Mouse (Mus musculus): ENCODE data around the gene Tmem151a. TPM values are rescaled to one million over a fixed set of nuclear protein-coding genes. Genes with fewer than 3 reads are reported as not detected.
"Not testable (repeated sequence)": the region's sequence is repeated elsewhere in the genome, so short reads cannot be mapped to it uniquely, and the experiment has no call there.

Gene Tmem151a
- polyA plus RNA-seq, 1 experiment from 2014 or later, result 4.8 TPM

GRCm38 (mm10) chr19:5093481-5094242 is 8.3 kb upstream of the Tmem151a start:
- Histone ChIP-seq H3K4me2 (no peak overlapping the region), H3K9ac (peak overlapping the region; percentile 17; the same call in 1 of the 2 replicates), H3K9me3 (no peaks in the 10 kb centered on the region), H3K27ac (replicated peaks) (no peak overlapping the region), H3K27me3 (replicated peaks) (peaks cover 15% of the 10 kb centered on the region; the same call in 1 of the 2 replicates), H3K4me3 (no peak overlapping the region), H3K4me1 (peaks cover 59% of the 10 kb centered on the region), H3K36me3 (peaks cover 42% of the 10 kb centered on the region)
- ATAC-seq (ENCODE audit: extremely low read depth, insufficient number of reproducible peaks, low FRiP score, low TSS enrichment), result no peak; the same call in 1 of the 2 replicates
- WGBS, result 70% methylated on average over 12 of the region's 12 CpGs

GRCm38 (mm10) chr19:5092083-5092482 is 6.8 kb upstream of the Tmem151a start:
- H3K9me3 ChIP-seq, result no peaks in the 10 kb centered on the region
- no peak overlapping the region for H3K27ac ChIP-seq (replicated peaks)
- ATAC-seq (ENCODE audit: extremely low read depth, insufficient number of reproducible peaks, low FRiP score, low TSS enrichment), result no peak
- peaks cover 10% of the 10 kb centered on the region; the same call in 1 of the 2 replicates for H3K27me3 ChIP-seq (replicated peaks)
- peaks cover 50% of the 10 kb centered on the region for H3K4me1 ChIP-seq
- 81% methylated on average over 10 of the region's 10 CpGs for WGBS
- H3K9ac ChIP-seq, result no peak overlapping the region
- H3K4me3 ChIP-seq, result no peak overlapping the region
- H3K36me3 ChIP-seq, result peaks cover 42% of the 10 kb centered on the region
- H3K4me2 ChIP-seq, result no peak overlapping the region

- Histone ChIP-seq H3K4me3 (peak overlapping the region; percentile 89), H3K9ac (peak overlapping the region; percentile 93)
- 81% methylated on average over 4 of the region's 4 CpGs for WGBS
These were observed 4.0 kb upstream of the Tmem151a start for GRCm38 (mm10) chr19:5089324-5089723.

GRCm38 (mm10) chr19:5087884-5088728 is 2.8 kb upstream of the Tmem151a start, which contains the start of gene Yif1a:
Gene Yif1a (plus strand): TSS chr19:5088538.
- Histone ChIP-seq H3K27me3 (replicated peaks) (peaks cover 38% of the 10 kb centered on the region), H3K9me3 (no peaks in the 10 kb centered on the region), H3K4me1 (peaks cover 27% of the 10 kb centered on the region), H3K27ac (replicated peaks) (peak within 1 kb of the TSS; percentile 79), H3K36me3 (peaks cover 37% of the 10 kb centered on the region), H3K9ac (peak within 1 kb of the TSS; percentile 93), H3K4me3 (peak within 1 kb of the TSS; percentile 89), H3K4me2 (peak within 1 kb of the TSS; percentile 82)
- under 1% methylated on average over 58 of the region's 58 CpGs for WGBS
- ATAC-seq (ENCODE audit: extremely low read depth, insufficient number of reproducible peaks, low FRiP score, low TSS enrichment), result peak; percentile 79

More at GRCm38 (mm10) chr19:5089324-5089723, 4.0 kb upstream of the Tmem151a start:
- Histone ChIP-seq H3K4me2 (peak overlapping the region; percentile 82), H3K36me3 (peaks cover 42% of the 10 kb centered on the region), H3K27ac (replicated peaks) (no peak overlapping the region), H3K27me3 (replicated peaks) (peaks cover 26% of the 10 kb centered on the region), H3K9me3 (no peaks in the 10 kb centered on the region), H3K4me1 (peaks cover 36% of the 10 kb centered on the region)
- no peak for ATAC-seq (ENCODE audit: extremely low read depth, insufficient number of reproducible peaks, low FRiP score, low TSS enrichment)

- WGBS, result 51% methylated on average over 4 of the region's 4 CpGs
- Histone ChIP-seq H3K27me3 (replicated peaks) (peaks cover 53% of the 10 kb centered on the region), H3K4me1 (peaks cover 27% of the 10 kb centered on the region), H3K36me3 (peaks cover 21% of the 10 kb centered on the region)
- not testable (repeated sequence) for H3K9ac ChIP-seq; H3K4me2 ChIP-seq; H3K27ac ChIP-seq (replicated peaks); H3K4me3 ChIP-seq; ATAC-seq (ENCODE audit: extremely low read depth, insufficient number of reproducible peaks, low FRiP score, low TSS enrichment); H3K9me3 ChIP-seq
These were observed 1.2 kb upstream of the Tmem151a start for GRCm38 (mm10) chr19:5086533-5086932.

- ATAC-seq (ENCODE audit: extremely low read depth, insufficient number of reproducible peaks, low FRiP score, low TSS enrichment), result no peak
- WGBS, result 2% methylated on average over 15 of the region's 15 CpGs
- H3K4me2 ChIP-seq, result peak overlapping the region; percentile 89
- H3K9me3 ChIP-seq, result no peaks in the 10 kb centered on the region
- peaks cover 71% of the 10 kb centered on the region for H3K27me3 ChIP-seq (replicated peaks)
- H3K4me1 ChIP-seq, result peaks cover 27% of the 10 kb centered on the region
- H3K27ac ChIP-seq (replicated peaks), result no peak overlapping the region; the same call in 1 of the 2 replicates
- H3K4me3 ChIP-seq, result peak overlapping the region; percentile 62
- peak overlapping the region; percentile 78 for H3K9ac ChIP-seq
- H3K36me3 ChIP-seq, result peaks cover 4% of the 10 kb centered on the region
These were observed 542 bp downstream of the Tmem151a start for GRCm38 (mm10) chr19:5084834-5085144.

- no peak overlapping the region for H3K27ac ChIP-seq (replicated peaks)
- peaks cover 75% of the 10 kb centered on the region for H3K27me3 ChIP-seq (replicated peaks)
- H3K4me2 ChIP-seq, result peak overlapping the region; percentile 89; the same call in 1 of the 2 replicates
- peak overlapping the region; percentile 62 for H3K4me3 ChIP-seq
- H3K4me1 ChIP-seq, result peaks cover 23% of the 10 kb centered on the region
- 53% methylated on average over 3 of the region's 3 CpGs for WGBS
- ATAC-seq (ENCODE audit: extremely low read depth, insufficient number of reproducible peaks, low FRiP score, low TSS enrichment), result no peak
- H3K9ac ChIP-seq, result no peak overlapping the region
- H3K9me3 ChIP-seq, result no peaks in the 10 kb centered on the region
- no peaks in the 10 kb centered on the region; the same call in 1 of the 2 replicates for H3K36me3 ChIP-seq
These were observed 1.1 kb downstream of the Tmem151a start for GRCm38 (mm10) chr19:5083961-5084833.

GRCm38 (mm10) chr19:5082596-5082995 is 2.7 kb downstream of the Tmem151a start:
- H3K4me2 ChIP-seq, result no peak overlapping the region
- peaks cover 78% of the 10 kb centered on the region for H3K27me3 ChIP-seq (replicated peaks)
- H3K9ac ChIP-seq, result no peak overlapping the region
- H3K36me3 ChIP-seq, result no peaks in the 10 kb centered on the region
- no peak overlapping the region for H3K27ac ChIP-seq (replicated peaks)
- 55% methylated on average over 24 of the region's 24 CpGs for WGBS
- ATAC-seq (ENCODE audit: extremely low read depth, insufficient number of reproducible peaks, low FRiP score, low TSS enrichment), result no peak
- no peaks in the 10 kb centered on the region for H3K9me3 ChIP-seq
- peaks cover 17% of the 10 kb centered on the region for H3K4me1 ChIP-seq
- no peak overlapping the region for H3K4me3 ChIP-seq

GRCm38 (mm10) chr19:5082005-5082404 is 3.3 kb downstream of the Tmem151a start:
- Histone ChIP-seq H3K4me2 (no peak overlapping the region), H3K9ac (no peak overlapping the region), H3K36me3 (no peaks in the 10 kb centered on the region), H3K4me3 (no peak overlapping the region), H3K27ac (replicated peaks) (no peak overlapping the region), H3K9me3 (no peaks in the 10 kb centered on the region), H3K4me1 (peaks cover 12% of the 10 kb centered on the region; the same call in 1 of the 2 replicates), H3K27me3 (replicated peaks) (peaks cover 78% of the 10 kb centered on the region)
- 54% methylated on average over 18 of the region's 18 CpGs for WGBS
- no peak for ATAC-seq (ENCODE audit: extremely low read depth, insufficient number of reproducible peaks, low FRiP score, low TSS enrichment)

- no peaks in the 10 kb centered on the region for H3K36me3 ChIP-seq
- no peak overlapping the region for H3K27ac ChIP-seq (replicated peaks)
- no peak overlapping the region for H3K9ac ChIP-seq
- no peak overlapping the region for H3K4me2 ChIP-seq
- ATAC-seq (ENCODE audit: extremely low read depth, insufficient number of reproducible peaks, low FRiP score, low TSS enrichment), result no peak
- H3K27me3 ChIP-seq (replicated peaks), result peaks cover 65% of the 10 kb centered on the region
- H3K4me1 ChIP-seq, result no peaks in the 10 kb centered on the region
- H3K4me3 ChIP-seq, result no peak overlapping the region
- H3K9me3 ChIP-seq, result no peaks in the 10 kb centered on the region
- 85% methylated on average over 1 of the region's 1 CpGs for WGBS
These were observed 6.1 kb downstream of the Tmem151a start for GRCm38 (mm10) chr19:5079279-5079678.
